Mouse (Mus musculus): ENCODE results near the gene Rtn4rl2. TPM values are rescaled to one million over a fixed set of nuclear protein-coding genes. Genes with fewer than 3 reads are reported as not detected.
"Not testable (repeated sequence)": the region's sequence is repeated elsewhere in the genome, so short reads cannot be mapped to it uniquely, and the experiment has no call there.

Rtn4rl2 gene
- total and polyA plus RNA-seq, 3 experiments: 3.6 to 6.1 (median 3.8) TPM

DNA sequence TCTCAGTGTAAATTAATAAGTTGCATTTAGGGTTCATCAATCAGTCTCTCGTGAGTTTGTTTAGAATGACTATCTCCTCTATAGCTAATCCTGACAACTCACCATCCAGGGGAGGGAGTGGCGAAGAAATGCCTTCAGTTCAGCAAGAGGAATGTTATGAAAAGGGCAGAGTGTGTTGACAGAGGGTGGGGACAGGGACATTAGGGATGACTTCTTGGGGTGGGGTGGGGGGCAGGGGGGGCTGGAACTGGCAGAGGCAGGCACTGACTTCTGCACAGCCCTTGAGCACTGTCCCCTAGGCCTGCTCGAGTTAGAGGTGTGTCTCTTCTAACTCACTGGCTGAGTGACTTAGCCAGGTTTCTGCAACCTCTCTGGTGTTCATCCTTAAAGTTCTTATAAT lies 31.7 kb upstream of the Rtn4rl2 start:
- WGBS: 77% methylated on average over 3 of the region's 3 CpGs
- Histone ChIP-seq H3K36me3 (ENCODE audit: control insufficient read depth, insufficient read depth, low read length) (peaks cover 9% of the 10 kb centered on the region), H3K27me3 (ENCODE audit: control insufficient read depth, insufficient read depth, low read length) (no peaks in the 10 kb centered on the region), H3K79me2 (replicated peaks; ENCODE audit: control insufficient read depth, insufficient read depth, low read length) (no peaks in the 10 kb centered on the region), H3K4me3 (no peak overlapping the region), H3K4me1 (ENCODE audit: control insufficient read depth, insufficient read depth, low read length) (peaks cover 17% of the 10 kb centered on the region), H3K27ac (peak overlapping the region; percentile 38), H3K9ac (ENCODE audit: low read depth, low read length) (no peak overlapping the region)
- intact Hi-C loops (cut with DNase I): no loop called here
- no peak for DNase-seq
- TF ChIP-seq POLR2A (IDR thresholded peaks at IDR 0.05; ENCODE audit: insufficient read depth, low read depth, low read length) (no peak), CTCF (IDR thresholded peaks at IDR 0.05) (no peak), EP300 (IDR thresholded peaks at IDR 0.05; ENCODE audit: insufficient read depth, low read depth, low read length) (no peak)

DNA sequence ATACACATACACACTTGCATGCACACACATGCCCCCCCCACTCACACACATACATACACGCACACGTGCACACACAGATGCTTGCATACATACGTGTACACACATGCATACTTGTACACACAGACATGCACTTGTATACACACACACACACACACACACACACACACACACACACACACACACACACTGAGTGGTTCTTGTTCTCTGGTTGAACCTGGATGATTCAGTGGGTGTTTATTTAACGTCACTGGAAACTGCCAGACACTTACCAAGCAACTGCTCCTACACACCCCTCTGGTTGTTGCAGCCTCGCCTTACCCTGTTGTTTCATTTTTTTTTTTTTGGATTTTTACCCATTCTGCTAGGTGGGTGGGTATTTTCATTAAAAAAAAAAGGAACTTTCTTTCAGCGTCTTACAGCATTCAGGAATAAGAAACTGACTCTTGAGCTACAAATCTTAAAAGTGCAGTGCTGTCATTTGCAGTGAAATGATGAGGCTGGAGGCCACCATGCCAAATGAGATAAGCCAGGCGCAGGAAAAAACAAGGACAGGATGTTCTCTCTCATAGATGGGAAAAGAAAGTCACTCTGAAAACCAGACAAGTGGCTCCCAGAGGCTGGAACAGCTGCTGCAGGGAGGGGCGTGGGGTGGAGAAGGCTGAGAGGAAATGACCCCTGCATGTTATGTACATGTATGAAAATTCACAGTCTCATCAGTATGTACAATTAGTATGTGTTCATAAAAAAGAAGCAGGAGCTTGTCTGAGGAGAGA lies 30.2 kb upstream of the Rtn4rl2 start:
- Histone ChIP-seq H3K79me2 (replicated peaks; ENCODE audit: control insufficient read depth, insufficient read depth, low read length) (no peaks in the 10 kb centered on the region), H3K27ac (peak overlapping the region; percentile 93), H3K4me1 (ENCODE audit: control insufficient read depth, insufficient read depth, low read length) (peaks cover 17% of the 10 kb centered on the region), H3K36me3 (ENCODE audit: control insufficient read depth, insufficient read depth, low read length) (peaks cover 9% of the 10 kb centered on the region), H3K27me3 (ENCODE audit: control insufficient read depth, insufficient read depth, low read length) (no peaks in the 10 kb centered on the region), H3K9ac (ENCODE audit: low read depth, low read length) (no peak overlapping the region), H3K4me3 (no peak overlapping the region)
- WGBS: 45% methylated on average over 8 of the region's 8 CpGs
- intact Hi-C loops (cut with DNase I): loop anchor here (1.0 to 2.0 kb wide), 2 partner anchors 21 to 28 kb away; no protein-coding TSS in a partner anchor
- TF ChIP-seq CTCF (IDR thresholded peaks at IDR 0.05): peak; percentile 27; the same call in 1 of the 2 replicates
- TF ChIP-seq EP300 (IDR thresholded peaks at IDR 0.05; ENCODE audit: insufficient read depth, low read depth, low read length): peak; percentile 99
- peak; percentile 65 for TF ChIP-seq POLR2A (IDR thresholded peaks at IDR 0.05; ENCODE audit: insufficient read depth, low read depth, low read length)
- DNase-seq: peak; percentile 76 to 85

DNA sequence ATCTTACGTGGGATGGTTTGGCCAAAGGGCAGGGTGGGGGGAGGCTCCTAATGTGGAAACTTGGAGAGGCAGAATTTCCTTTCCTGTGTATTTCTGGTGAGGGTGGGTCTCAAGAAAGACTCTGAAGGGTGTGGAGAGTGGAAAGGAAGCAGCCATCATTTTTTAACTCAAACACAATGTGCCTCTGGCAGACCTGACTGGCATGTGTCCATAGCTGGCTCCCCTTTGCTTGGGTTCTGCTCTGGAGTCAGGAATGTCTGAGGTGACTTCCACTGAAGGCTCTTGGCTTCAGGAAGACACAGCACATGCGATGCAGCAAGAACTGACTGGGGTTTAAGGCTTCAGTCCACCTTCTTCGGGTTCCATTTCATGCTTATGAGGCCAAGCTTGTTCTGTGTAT lies 28.8 kb upstream of the Rtn4rl2 start:
- Histone ChIP-seq H3K4me1 (ENCODE audit: control insufficient read depth, insufficient read depth, low read length) (peaks cover 17% of the 10 kb centered on the region), H3K27me3 (ENCODE audit: control insufficient read depth, insufficient read depth, low read length) (no peaks in the 10 kb centered on the region), H3K9ac (ENCODE audit: low read depth, low read length) (no peak overlapping the region), H3K4me3 (no peak overlapping the region), H3K27ac (peak overlapping the region; percentile 93), H3K36me3 (ENCODE audit: control insufficient read depth, insufficient read depth, low read length) (peaks cover 9% of the 10 kb centered on the region), H3K79me2 (replicated peaks; ENCODE audit: control insufficient read depth, insufficient read depth, low read length) (no peaks in the 10 kb centered on the region)
- DNase-seq: peak; percentile 61 to 71
- TF ChIP-seq EP300 (IDR thresholded peaks at IDR 0.05; ENCODE audit: insufficient read depth, low read depth, low read length) (peak; percentile 88), POLR2A (IDR thresholded peaks at IDR 0.05; ENCODE audit: insufficient read depth, low read depth, low read length) (0 out of 2 replicates have a peak, but pooled peaks have one; percentile 58), CTCF (IDR thresholded peaks at IDR 0.05) (no peak)
- intact Hi-C loops (cut with DNase I): loop anchor here (2.0 kb wide), 1 partner anchor 19 kb away; no protein-coding TSS in a partner anchor
- 26% methylated on average over 3 of the region's 3 CpGs for WGBS

DNA sequence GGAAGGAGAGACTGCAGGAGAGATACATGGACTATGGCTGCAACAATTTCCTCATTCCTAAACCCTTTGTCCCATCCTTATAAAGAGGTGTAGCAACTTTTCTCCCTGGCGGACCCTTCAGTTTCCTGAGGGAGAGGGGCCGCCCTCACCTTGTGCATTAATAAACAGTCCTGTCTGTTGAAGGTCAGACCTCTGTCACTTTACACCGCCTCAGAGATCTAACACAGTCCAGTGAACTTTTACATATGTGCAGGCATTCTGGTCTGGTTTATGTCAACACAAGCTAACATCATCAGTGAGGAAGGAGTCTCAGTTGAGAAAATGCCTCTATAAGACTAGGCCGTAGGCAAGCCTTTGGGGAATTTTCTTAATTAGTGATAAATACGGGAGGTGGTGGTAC lies 27.4 kb upstream of the Rtn4rl2 start:
- Histone ChIP-seq H3K4me1 (ENCODE audit: control insufficient read depth, insufficient read depth, low read length) (peaks cover 17% of the 10 kb centered on the region), H3K36me3 (ENCODE audit: control insufficient read depth, insufficient read depth, low read length) (peaks cover 9% of the 10 kb centered on the region), H3K9ac (ENCODE audit: low read depth, low read length) (no peak overlapping the region), H3K27me3 (ENCODE audit: control insufficient read depth, insufficient read depth, low read length) (no peaks in the 10 kb centered on the region), H3K79me2 (replicated peaks; ENCODE audit: control insufficient read depth, insufficient read depth, low read length) (no peaks in the 10 kb centered on the region), H3K27ac (peak overlapping the region; percentile 70), H3K4me3 (no peak overlapping the region)
- no peak for DNase-seq
- WGBS: 81% methylated on average over 5 of the region's 5 CpGs
- TF ChIP-seq CTCF (IDR thresholded peaks at IDR 0.05) (no peak), EP300 (IDR thresholded peaks at IDR 0.05; ENCODE audit: insufficient read depth, low read depth, low read length) (no peak), POLR2A (IDR thresholded peaks at IDR 0.05; ENCODE audit: insufficient read depth, low read depth, low read length) (no peak)
- intact Hi-C loops (cut with DNase I): loop anchor here (2.0 kb wide), 1 partner anchor 17 kb away; no protein-coding TSS in a partner anchor

DNA sequence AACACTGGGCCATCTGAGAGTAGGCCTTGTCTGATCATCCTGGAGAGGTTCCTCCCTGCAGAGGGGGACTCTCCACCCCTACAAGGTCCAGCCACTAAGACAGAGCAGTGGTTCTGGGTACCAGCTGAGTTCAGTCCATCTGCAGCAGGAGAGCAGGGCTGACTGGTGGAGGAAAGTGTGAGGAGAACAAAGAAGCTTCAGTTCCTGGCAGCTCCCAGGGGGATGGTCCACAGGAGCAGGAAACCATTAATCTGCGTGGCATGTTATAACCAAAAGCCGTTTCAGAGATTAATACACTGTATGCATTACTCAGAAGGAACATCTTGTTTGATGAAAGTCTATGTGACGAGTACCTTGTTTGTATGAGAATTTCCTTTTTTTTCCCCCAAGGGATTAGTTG lies 26.2 kb upstream of the Rtn4rl2 start:
- TF ChIP-seq CTCF (IDR thresholded peaks at IDR 0.05) (no peak), EP300 (IDR thresholded peaks at IDR 0.05; ENCODE audit: insufficient read depth, low read depth, low read length) (no peak), POLR2A (IDR thresholded peaks at IDR 0.05; ENCODE audit: insufficient read depth, low read depth, low read length) (no peak)
- 44% methylated on average over 3 of the region's 3 CpGs for WGBS
- no peaks in the 10 kb centered on the region for H3K27me3 ChIP-seq (ENCODE audit: control insufficient read depth, insufficient read depth, low read length)
- peaks cover 17% of the 10 kb centered on the region for H3K4me1 ChIP-seq (ENCODE audit: control insufficient read depth, insufficient read depth, low read length)
- H3K79me2 ChIP-seq (replicated peaks; ENCODE audit: control insufficient read depth, insufficient read depth, low read length): no peaks in the 10 kb centered on the region
- H3K9ac ChIP-seq (ENCODE audit: low read depth, low read length): no peak overlapping the region
- H3K36me3 ChIP-seq (ENCODE audit: control insufficient read depth, insufficient read depth, low read length): peaks cover 9% of the 10 kb centered on the region
- intact Hi-C loops (cut with DNase I): no loop called here
- peak overlapping the region; percentile 51 for H3K27ac ChIP-seq
- no peak overlapping the region for H3K4me3 ChIP-seq
- no peak for DNase-seq

DNA sequence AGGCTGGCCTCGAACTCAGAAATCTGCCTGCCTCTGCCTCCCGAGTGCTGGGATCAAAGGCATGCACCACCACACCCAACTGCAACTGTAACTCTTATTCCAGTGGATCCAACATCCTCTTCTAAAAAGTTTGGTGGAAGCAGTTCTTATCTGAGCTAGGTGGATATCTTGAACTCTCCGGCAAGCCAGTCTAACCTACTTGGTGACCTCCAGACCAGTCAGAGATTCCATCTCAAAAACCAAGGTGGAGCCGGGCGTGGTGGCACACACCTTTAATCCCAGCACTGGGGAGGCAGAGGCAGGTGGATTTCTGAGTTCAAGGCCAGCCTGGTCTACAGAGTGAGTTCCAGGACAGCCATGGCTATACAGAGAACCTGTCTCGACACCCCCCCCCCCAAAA lies 10.2 kb upstream of the Rtn4rl2 start:
- not testable (repeated sequence) for DNase-seq; H3K79me2 ChIP-seq (replicated peaks; ENCODE audit: control insufficient read depth, insufficient read depth, low read length); H3K36me3 ChIP-seq (ENCODE audit: control insufficient read depth, insufficient read depth, low read length); H3K4me1 ChIP-seq (ENCODE audit: control insufficient read depth, insufficient read depth, low read length); H3K9ac ChIP-seq (ENCODE audit: low read depth, low read length); H3K27ac ChIP-seq; H3K4me3 ChIP-seq; H3K27me3 ChIP-seq (ENCODE audit: control insufficient read depth, insufficient read depth, low read length)
- intact Hi-C loops (cut with DNase I): loop anchor here (2.0 kb wide), 1 partner anchor 18 kb away; no protein-coding TSS in a partner anchor
- 86% methylated on average over 6 of the region's 6 CpGs for WGBS

Measured in heart, adult 2 months (tissue).